Mouse (Mus musculus): ENCODE results near the gene Mrln. TPM values are rescaled to one million over a fixed set of nuclear protein-coding genes. Genes with fewer than 3 reads are reported as not detected.
"Not testable (repeated sequence)": the region's sequence is repeated elsewhere in the genome, so short reads cannot be mapped to it uniquely, and the experiment has no call there.

Gene Mrln
- polyA plus RNA-seq, 1 experiment from 2014 or later = 1.5 TPM

DNA sequence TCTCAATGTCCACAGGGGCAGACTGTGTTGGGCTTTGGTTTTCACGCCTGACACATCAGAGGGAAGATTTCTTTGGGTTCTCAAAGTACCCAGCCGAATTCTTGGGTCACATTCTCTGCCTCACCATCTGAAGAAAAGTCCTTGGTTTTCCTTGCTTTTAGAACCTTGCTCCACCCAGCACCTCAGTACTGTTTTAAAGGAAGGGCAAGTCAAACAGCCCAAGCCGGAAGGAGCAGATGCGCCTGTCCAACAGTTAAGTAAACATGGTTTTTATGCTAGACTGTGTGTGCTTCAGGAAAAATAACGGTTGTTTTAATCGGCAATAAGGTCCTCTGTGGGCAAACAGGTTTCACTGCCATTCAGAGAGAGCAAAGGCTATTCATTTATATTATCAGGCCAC, 6.5 kb upstream of the Mrln start:
- Histone ChIP-seq H3K27ac (no peak overlapping the region), H3K27me3 (no peaks in the 10 kb centered on the region), H3K4me3 (no peak overlapping the region), H3K4me1 (replicated peaks) (peaks cover 7% of the 10 kb centered on the region; the same call in 1 of the 2 replicates), H3K4me2 (no peak overlapping the region), H3K9ac (no peak overlapping the region), H3K36me3 (peaks cover 4% of the 10 kb centered on the region; the same call in 1 of the 2 replicates), H3K9me3 (no peaks in the 10 kb centered on the region)
- WGBS = 80% methylated on average over 6 of the region's 6 CpGs
- ATAC-seq (ENCODE audit: low FRiP score) = no peak

DNA sequence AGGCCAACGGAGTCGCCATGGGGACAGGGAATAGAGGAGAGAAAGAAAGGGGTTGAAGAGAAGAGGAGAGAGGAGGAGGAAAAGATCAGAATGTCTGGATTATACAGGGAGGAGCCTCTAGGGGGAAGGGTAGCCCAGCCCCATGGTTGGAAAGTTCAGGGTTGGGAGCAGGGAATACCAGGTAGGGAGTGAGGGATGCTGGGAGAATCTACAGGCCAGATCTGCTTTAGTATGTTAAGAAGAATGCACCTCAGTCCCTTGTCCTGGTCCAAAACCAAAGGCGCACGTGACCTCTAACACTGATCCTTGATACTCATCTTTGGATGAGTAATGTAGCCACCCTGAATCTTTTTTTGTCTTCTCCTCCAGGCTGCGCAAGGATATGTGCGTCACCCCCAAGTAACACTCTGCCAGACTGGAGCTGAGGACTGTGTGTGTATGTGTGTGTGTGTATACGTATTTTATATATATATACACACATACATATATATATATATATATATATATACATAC, 5.5 kb upstream of the Mrln start:
- Histone ChIP-seq H3K27me3 (no peaks in the 10 kb centered on the region), H3K4me3 (no peak overlapping the region), H3K9me3 (no peaks in the 10 kb centered on the region), H3K27ac (no peak overlapping the region), H3K36me3 (no peaks in the 10 kb centered on the region), H3K4me2 (no peak overlapping the region), H3K9ac (no peak overlapping the region), H3K4me1 (replicated peaks) (peaks cover 7% of the 10 kb centered on the region; the same call in 1 of the 2 replicates)
- no peak for ATAC-seq (ENCODE audit: low FRiP score)
- WGBS = 88% methylated on average over 7 of the region's 7 CpGs

DNA sequence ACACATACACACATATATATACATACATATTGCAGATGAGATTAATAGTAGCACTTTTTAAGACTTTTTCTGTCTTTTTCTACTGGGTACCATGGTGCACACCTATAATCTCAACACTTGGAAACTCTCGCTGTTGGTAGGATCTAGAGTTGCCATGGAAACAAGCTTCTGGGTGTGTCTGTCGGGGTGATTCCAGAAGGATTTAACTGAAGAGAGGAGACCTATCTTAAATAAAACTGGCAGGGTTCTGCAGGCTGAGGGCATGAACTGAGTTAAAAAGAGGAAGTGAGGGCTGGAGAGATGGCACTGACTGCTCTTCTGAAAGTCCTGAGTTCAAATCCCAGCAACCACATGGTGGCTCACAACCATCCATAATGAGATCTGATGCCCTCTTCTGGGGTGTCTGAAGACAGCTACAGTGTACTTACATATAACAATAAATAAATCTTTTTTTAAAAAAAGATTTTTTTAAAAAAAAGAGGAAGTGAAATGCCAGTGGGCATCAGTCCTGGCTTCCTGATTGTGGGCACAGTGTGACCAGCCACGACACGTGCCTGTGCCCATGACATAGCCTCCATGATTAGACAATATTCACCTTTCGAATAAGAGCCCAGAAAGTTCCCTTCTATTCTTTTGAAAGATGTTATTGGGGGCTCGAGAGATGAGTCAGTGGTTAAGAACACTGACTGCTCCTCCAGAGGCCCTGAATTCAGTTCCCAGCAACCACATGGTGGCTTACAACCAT, 4.8 kb upstream of the Mrln start:
- ATAC-seq (ENCODE audit: low FRiP score) = no peak
- Histone ChIP-seq H3K4me3 (no peak overlapping the region), H3K9ac (no peak overlapping the region), H3K27ac (no peak overlapping the region), H3K36me3 (no peaks in the 10 kb centered on the region), H3K4me1 (replicated peaks) (peaks cover 8% of the 10 kb centered on the region), H3K9me3 (no peaks in the 10 kb centered on the region), H3K4me2 (no peak overlapping the region), H3K27me3 (no peaks in the 10 kb centered on the region)
- WGBS = 88% methylated on average over 6 of the region's 6 CpGs

DNA sequence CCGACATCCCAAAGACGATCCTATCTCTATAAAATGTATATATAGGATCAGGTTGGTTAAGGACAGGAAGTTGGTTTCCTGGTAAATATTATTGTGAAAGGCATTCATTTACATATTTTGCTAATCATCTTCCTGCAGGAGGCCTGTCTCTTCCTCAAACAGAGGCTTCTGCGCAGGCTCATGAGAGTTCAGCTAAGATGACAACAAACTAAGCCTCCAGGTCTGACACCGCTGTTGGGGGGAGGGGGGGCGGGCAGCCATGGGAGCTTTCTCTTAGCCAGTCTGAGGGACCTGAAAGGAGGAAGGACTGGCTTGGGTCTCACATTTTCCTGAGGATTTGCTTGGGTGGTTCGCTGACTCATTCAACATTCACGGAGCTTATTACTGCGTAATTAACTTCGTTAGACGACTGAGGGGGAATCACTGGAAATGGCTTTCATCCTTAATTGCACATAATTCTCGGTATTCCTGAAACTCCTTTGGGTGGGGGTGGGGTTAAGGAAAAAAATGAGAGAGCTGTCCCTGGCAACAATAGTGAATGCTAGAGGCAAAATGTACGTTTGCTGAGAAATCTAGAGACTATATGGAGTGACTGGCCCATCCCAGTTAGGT, 3.5 kb upstream of the Mrln start:
- Histone ChIP-seq H3K27me3 (no peaks in the 10 kb centered on the region), H3K27ac (peak overlapping the region; percentile 44), H3K9ac (no peak overlapping the region), H3K9me3 (no peaks in the 10 kb centered on the region), H3K4me1 (replicated peaks) (peaks cover 13% of the 10 kb centered on the region), H3K4me3 (no peak overlapping the region), H3K36me3 (no peaks in the 10 kb centered on the region), H3K4me2 (no peak overlapping the region)
- WGBS = 60% methylated on average over 12 of the region's 12 CpGs
- peak; percentile 28; the same call in 1 of the 2 replicates for ATAC-seq (ENCODE audit: low FRiP score)

DNA sequence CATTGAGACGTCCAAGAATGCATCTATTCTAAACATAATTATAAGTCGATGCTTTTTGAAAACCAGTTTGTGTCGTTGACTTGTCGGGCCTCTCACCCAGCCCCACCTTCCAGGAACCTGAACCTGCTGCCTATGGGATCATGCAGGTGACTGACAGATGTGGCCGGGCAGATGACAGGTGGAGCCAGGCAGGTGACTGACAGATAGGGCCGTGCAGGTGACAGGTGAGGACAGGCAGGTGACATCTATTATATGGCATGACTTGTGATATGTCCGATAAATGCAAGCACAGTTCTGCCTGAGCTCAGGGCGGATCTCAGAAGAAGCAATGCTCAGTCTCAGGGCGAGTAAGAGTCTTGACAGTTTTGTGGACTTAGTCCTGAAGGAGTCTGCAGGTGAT, 6.8 kb downstream of the Mrln start:
- Histone ChIP-seq H3K27me3 (no peaks in the 10 kb centered on the region), H3K9ac (no peak overlapping the region), H3K36me3 (no peaks in the 10 kb centered on the region), H3K27ac (no peak overlapping the region), H3K4me1 (replicated peaks) (no peaks in the 10 kb centered on the region), H3K4me2 (no peak overlapping the region), H3K9me3 (no peaks in the 10 kb centered on the region), H3K4me3 (no peak overlapping the region)
- 85% methylated on average over 9 of the region's 9 CpGs for WGBS
- no peak for ATAC-seq (ENCODE audit: low FRiP score)

DNA sequence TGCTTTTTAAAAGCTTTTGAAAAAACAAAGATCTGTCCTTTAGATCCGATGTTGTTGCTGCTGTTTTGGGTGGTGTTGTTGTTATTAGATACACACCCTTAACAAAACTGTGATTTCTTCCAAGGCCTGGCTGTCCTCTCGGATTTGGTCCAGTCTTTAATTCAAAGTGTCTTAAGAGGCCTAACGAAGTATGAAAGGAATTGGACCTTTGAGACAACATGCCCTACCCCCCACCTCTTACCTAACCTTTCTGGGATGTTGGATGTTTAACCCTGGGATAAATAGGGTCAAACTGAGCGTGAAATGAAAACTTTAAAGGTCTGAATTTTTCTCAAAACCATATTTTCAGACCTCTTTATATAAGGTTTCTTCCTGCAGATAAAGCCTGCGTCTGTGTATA, 16.5 kb downstream of the Mrln start:
- Histone ChIP-seq H3K9me3 (no peaks in the 10 kb centered on the region), H3K4me3 (no peak overlapping the region), H3K36me3 (no peaks in the 10 kb centered on the region), H3K4me1 (replicated peaks) (no peaks in the 10 kb centered on the region), H3K27ac (no peak overlapping the region), H3K27me3 (no peaks in the 10 kb centered on the region), H3K4me2 (no peak overlapping the region), H3K9ac (no peak overlapping the region)
- 63% methylated on average over 5 of the region's 5 CpGs for WGBS
- no peak for ATAC-seq (ENCODE audit: low FRiP score)

DNA sequence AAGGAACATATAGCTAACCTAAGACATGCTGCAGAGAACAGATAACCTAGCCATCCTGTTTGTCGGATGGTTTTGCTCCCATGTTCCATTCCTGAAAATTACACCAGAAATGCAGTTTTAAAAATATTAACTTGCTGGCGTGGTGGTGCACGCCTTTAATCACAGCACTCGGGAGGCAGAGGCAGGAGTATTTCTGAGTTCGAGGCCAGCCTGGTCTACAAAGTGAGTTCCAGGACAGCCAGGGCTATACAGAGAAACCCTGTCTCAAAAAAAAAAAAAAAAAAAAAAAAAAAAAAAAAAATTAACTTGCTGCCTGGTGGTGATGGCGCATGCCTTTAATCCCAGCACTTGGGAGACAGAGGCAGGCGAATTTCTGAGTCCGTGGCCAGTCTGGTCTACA, 17.8 kb downstream of the Mrln start:
- not testable (repeated sequence) for H3K9ac ChIP-seq; H3K9me3 ChIP-seq; H3K4me2 ChIP-seq; H3K36me3 ChIP-seq; H3K27me3 ChIP-seq; ATAC-seq (ENCODE audit: low FRiP score); H3K4me1 ChIP-seq (replicated peaks); H3K4me3 ChIP-seq; H3K27ac ChIP-seq
- 94% methylated on average over 8 of the region's 8 CpGs for WGBS

DNA sequence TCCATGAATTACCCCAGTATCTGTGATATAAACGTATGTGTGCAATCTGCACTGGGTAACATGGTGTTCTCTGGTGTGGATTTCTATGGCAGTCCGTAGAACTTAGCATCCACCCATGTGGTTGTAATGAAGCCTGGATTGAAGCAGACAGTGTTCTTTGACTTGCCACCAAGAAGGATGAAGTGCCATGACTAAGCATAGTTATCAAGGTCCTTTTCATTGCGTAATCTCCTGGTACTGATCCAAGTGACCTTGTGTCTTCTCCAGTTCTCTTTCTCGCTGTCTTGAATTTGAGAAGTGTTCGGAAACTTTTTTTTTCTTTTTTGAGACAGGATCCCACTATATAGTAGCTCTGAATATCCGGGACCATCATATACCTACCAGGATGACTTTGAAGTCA, 20.1 kb downstream of the Mrln start:
- no peaks in the 10 kb centered on the region for H3K36me3 ChIP-seq
- H3K9me3 ChIP-seq = no peaks in the 10 kb centered on the region
- H3K9ac ChIP-seq = no peak overlapping the region
- no peaks in the 10 kb centered on the region for H3K27me3 ChIP-seq
- 94% methylated on average over 6 of the region's 6 CpGs for WGBS
- no peak overlapping the region for H3K27ac ChIP-seq
- H3K4me2 ChIP-seq = no peak overlapping the region
- H3K4me3 ChIP-seq = no peak overlapping the region
- H3K4me1 ChIP-seq (replicated peaks) = no peaks in the 10 kb centered on the region
- no peak for ATAC-seq (ENCODE audit: low FRiP score)

DNA sequence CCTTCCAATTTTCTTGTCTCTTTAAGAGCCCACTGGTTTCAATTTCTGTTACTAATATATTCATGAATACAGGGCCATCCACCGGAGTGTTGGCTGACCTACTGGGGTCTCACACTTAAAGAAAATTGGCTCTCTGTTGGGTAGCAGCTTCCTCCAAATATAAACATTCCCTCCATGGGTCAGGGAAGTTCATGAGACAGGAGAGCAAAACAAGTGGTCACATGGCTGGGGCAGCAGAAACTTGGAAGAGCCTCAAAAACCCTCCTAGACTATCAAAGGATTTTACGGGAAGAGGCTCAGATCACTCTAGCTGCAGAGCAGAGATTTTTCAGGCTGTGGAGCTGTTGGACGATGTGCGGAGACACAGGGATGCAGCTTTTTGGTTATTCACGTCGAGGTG, 21.3 kb downstream of the Mrln start:
- Histone ChIP-seq H3K27me3 (no peaks in the 10 kb centered on the region), H3K9me3 (no peaks in the 10 kb centered on the region), H3K4me3 (no peak overlapping the region), H3K4me2 (no peak overlapping the region), H3K27ac (no peak overlapping the region), H3K9ac (no peak overlapping the region), H3K4me1 (replicated peaks) (no peaks in the 10 kb centered on the region), H3K36me3 (no peaks in the 10 kb centered on the region)
- 69% methylated on average over 6 of the region's 6 CpGs for WGBS
- ATAC-seq (ENCODE audit: low FRiP score) = no peak

DNA sequence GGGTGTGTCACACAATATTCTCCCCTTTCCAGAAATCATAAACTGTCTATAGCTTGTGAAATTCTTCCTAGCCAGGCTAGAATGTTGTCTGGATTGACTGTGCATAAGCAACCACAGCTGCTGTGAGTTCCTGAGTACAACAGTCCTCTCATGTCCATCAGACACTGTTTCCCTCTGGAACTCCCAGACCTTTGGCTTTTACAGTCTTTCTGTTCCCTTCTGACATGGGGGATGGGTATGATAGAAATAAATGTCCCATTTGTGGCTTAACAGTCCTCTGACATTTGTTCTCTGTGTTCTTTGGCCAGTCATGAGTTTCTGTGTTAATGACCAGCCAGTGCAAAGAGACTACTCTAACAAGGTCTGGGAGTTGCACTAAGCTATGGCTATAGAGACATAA, 22.1 kb downstream of the Mrln start:
- Histone ChIP-seq H3K36me3 (no peaks in the 10 kb centered on the region), H3K9ac (no peak overlapping the region), H3K27ac (no peak overlapping the region), H3K4me1 (replicated peaks) (no peaks in the 10 kb centered on the region), H3K4me2 (no peak overlapping the region), H3K9me3 (no peaks in the 10 kb centered on the region), H3K27me3 (no peaks in the 10 kb centered on the region), H3K4me3 (no peak overlapping the region)
- ATAC-seq (ENCODE audit: low FRiP score) = no peak

DNA sequence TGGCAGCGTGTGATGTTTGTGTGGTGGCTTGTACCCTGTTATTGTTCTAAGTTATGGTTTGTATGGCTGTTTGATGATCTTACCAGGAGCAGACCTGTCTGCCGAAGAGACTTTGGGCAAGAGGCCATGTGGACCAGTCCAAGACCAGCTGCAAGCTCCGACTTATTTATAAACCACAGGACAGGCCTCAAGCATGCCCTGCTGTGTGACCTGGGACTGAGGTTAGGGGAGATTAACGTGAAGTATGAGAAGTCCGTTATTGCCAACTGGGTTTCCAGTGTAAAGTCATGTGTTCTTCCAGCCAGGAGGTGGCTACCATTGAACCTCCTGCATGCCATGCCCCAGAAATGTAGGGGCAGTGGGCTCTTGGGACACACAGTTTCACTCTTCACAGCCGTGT, 25.9 kb downstream of the Mrln start:
- H3K36me3 ChIP-seq = no peaks in the 10 kb centered on the region
- H3K4me1 ChIP-seq (replicated peaks) = no peaks in the 10 kb centered on the region
- no peak overlapping the region for H3K9ac ChIP-seq
- H3K9me3 ChIP-seq = no peaks in the 10 kb centered on the region
- no peak overlapping the region for H3K4me3 ChIP-seq
- 88% methylated on average over 6 of the region's 6 CpGs for WGBS
- no peak overlapping the region for H3K27ac ChIP-seq
- H3K4me2 ChIP-seq = no peak overlapping the region
- ATAC-seq (ENCODE audit: low FRiP score) = no peak
- H3K27me3 ChIP-seq = no peaks in the 10 kb centered on the region

DNA sequence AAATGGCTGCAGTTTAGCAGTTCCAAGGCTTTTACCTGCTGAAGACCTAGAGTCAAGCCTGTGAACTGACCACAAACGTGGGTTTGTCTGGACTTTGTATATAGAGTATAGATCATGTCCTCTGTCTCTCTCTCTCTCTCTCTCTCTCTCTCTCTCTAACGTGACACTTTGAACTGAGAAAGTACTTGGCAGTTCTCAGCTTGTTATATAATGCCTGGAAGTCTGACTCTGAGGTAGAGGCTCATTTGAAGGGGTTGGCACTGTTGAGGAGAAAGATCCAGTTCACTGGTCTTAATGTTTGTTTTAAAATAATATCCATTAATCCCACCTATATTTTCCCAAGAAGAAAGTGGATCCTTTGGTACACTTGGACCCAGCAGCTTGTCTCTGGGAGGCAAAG, 33.5 kb downstream of the Mrln start:
- H3K4me2 ChIP-seq = no peak overlapping the region
- no peaks in the 10 kb centered on the region for H3K4me1 ChIP-seq (replicated peaks)
- ATAC-seq (ENCODE audit: low FRiP score) = no peak
- no peak overlapping the region for H3K4me3 ChIP-seq
- H3K27ac ChIP-seq = no peak overlapping the region
- no peaks in the 10 kb centered on the region for H3K36me3 ChIP-seq
- H3K9ac ChIP-seq = no peak overlapping the region
- H3K27me3 ChIP-seq = peaks cover 5% of the 10 kb centered on the region
- H3K9me3 ChIP-seq = no peaks in the 10 kb centered on the region
- 78% methylated on average over 2 of the region's 2 CpGs for WGBS

Data from hindbrain, embryonic 13.5 days (tissue).